Mouse (Mus musculus) kidney, postnatal 10 days (tissue): ENCODE data around the gene Zscan12.

Source experiments
- DNase-seq: peaks from one replicate; pipeline ENCODE4 v3.0.0; 2021; ENCODE audit warnings: mixed read lengths

Gene Zscan12

GRCm38 (mm10) chr13:21362621-21363248 lies at the start of gene Zscan12:
TSS of gene Zscan12 (plus strand) at chr13:21362820.
- peak; percentile 94 for DNase-seq

GRCm38 (mm10) chr13:21312854-21313253 lies 49.8 kb upstream of the Zscan12 start:
- DNase-seq: no peak

GRCm38 (mm10) chr13:21313903-21314302 lies 48.7 kb upstream of the Zscan12 start:
- no peak for DNase-seq

GRCm38 (mm10) chr13:21320262-21320661 lies 42.4 kb upstream of the Zscan12 start:
- no peak for DNase-seq

- DNase-seq: no peak
Observed at GRCm38 (mm10) chr13:21321890-21322494, 40.6 kb upstream of the Zscan12 start.

GRCm38 (mm10) chr13:21322509-21323375 lies 39.9 kb upstream of the Zscan12 start:
- DNase-seq: peak; percentile 18

GRCm38 (mm10) chr13:21323405-21323804 lies 39.2 kb upstream of the Zscan12 start:
- DNase-seq: no peak

GRCm38 (mm10) chr13:21326191-21326590 lies 36.4 kb upstream of the Zscan12 start:
- no peak for DNase-seq

GRCm38 (mm10) chr13:21326657-21327211 lies 35.9 kb upstream of the Zscan12 start:
- DNase-seq: peak; percentile 92

- DNase-seq: peak; percentile 11
Observed at GRCm38 (mm10) chr13:21327424-21327823, 35.2 kb upstream of the Zscan12 start.

- DNase-seq: no peak
Observed at GRCm38 (mm10) chr13:21346610-21347009, 16.0 kb upstream of the Zscan12 start, which contains the start of gene Olfr1367. TSS of gene Olfr1367 (plus strand) at chr13:21346910.

- no peak for DNase-seq
Observed at GRCm38 (mm10) chr13:21350593-21350992, 12.0 kb upstream of the Zscan12 start.

GRCm38 (mm10) chr13:21363719-21364118 lies 1.1 kb downstream of the Zscan12 start:
- peak; percentile 11 for DNase-seq

GRCm38 (mm10) chr13:21366635-21367034 lies 4.0 kb downstream of the Zscan12 start:
- DNase-seq: no peak

- DNase-seq: no peak
Observed at GRCm38 (mm10) chr13:21372700-21373099, 10.1 kb downstream of the Zscan12 start.

GRCm38 (mm10) chr13:21377773-21378172 lies 15.2 kb downstream of the Zscan12 start:
- DNase-seq: no peak

GRCm38 (mm10) chr13:21395211-21395610 lies 32.6 kb downstream of the Zscan12 start:
- DNase-seq: no peak

GRCm38 (mm10) chr13:21395623-21396022 lies 33.0 kb downstream of the Zscan12 start:
- DNase-seq: no peak

- DNase-seq: peak; percentile 48
Observed at GRCm38 (mm10) chr13:21396048-21396447, 33.4 kb downstream of the Zscan12 start.

GRCm38 (mm10) chr13:21397486-21397885 lies 34.9 kb downstream of the Zscan12 start:
- no peak for DNase-seq

GRCm38 (mm10) chr13:21401166-21401565 lies 38.5 kb downstream of the Zscan12 start:
- DNase-seq: no peak

GRCm38 (mm10) chr13:21401636-21402286 lies 39.1 kb downstream of the Zscan12 start:
- DNase-seq: no peak
